Mouse (Mus musculus) regulatory T cell (primary cell): ENCODE data around the gene Cdh13.

Experiments
- in situ Hi-C: fragments of 300-600 bp; cut with MboI, MseI; formaldehyde crosslinking; loops from one replicate; pipeline ENCODE4 v1.15.1; 2025; ENCODE audit warnings: high pct_unique_total_duplicates

The Cdh13 gene

GRCm38 (mm10) chr8:118794886-118795285 is 511.4 kb downstream of the Cdh13 start:
- in situ Hi-C loops: no loop called here

GRCm38 (mm10) chr8:118796491-118796890 is 513.0 kb downstream of the Cdh13 start:
- in situ Hi-C loops: no loop called here

GRCm38 (mm10) chr8:118797127-118797526 is 513.6 kb downstream of the Cdh13 start:
- in situ Hi-C loops: no loop called here

- in situ Hi-C loops: no loop called here
These were observed 519.6 kb downstream of the Cdh13 start for GRCm38 (mm10) chr8:118803168-118803567.

- in situ Hi-C loops: no loop called here
These were observed 526.1 kb downstream of the Cdh13 start for GRCm38 (mm10) chr8:118809660-118810059.

- in situ Hi-C loops: no loop called here
These were observed 531.5 kb downstream of the Cdh13 start for GRCm38 (mm10) chr8:118815055-118815454.

- in situ Hi-C loops: no loop called here
These were observed 543.2 kb downstream of the Cdh13 start for GRCm38 (mm10) chr8:118826761-118827160.

GRCm38 (mm10) chr8:118827726-118828125 is 544.2 kb downstream of the Cdh13 start:
- in situ Hi-C loops: no loop called here

- in situ Hi-C loops: no loop called here
These were observed 546.8 kb downstream of the Cdh13 start for GRCm38 (mm10) chr8:118830291-118830690.

GRCm38 (mm10) chr8:118831026-118831425 is 547.5 kb downstream of the Cdh13 start:
- in situ Hi-C loops: no loop called here

GRCm38 (mm10) chr8:118838801-118839200 is 555.3 kb downstream of the Cdh13 start:
- in situ Hi-C loops: no loop called here

GRCm38 (mm10) chr8:118845690-118846089 is 562.2 kb downstream of the Cdh13 start:
- in situ Hi-C loops: no loop called here

- in situ Hi-C loops: no loop called here
These were observed 564.5 kb downstream of the Cdh13 start for GRCm38 (mm10) chr8:118848021-118848420.

GRCm38 (mm10) chr8:118849515-118849914 is 566.0 kb downstream of the Cdh13 start:
- in situ Hi-C loops: no loop called here

GRCm38 (mm10) chr8:118850381-118850780 is 566.8 kb downstream of the Cdh13 start:
- in situ Hi-C loops: no loop called here

GRCm38 (mm10) chr8:118851361-118851760 is 567.8 kb downstream of the Cdh13 start:
- in situ Hi-C loops: no loop called here

- in situ Hi-C loops: no loop called here
These were observed 569.3 kb downstream of the Cdh13 start for GRCm38 (mm10) chr8:118852861-118853260.

GRCm38 (mm10) chr8:118854656-118855055 is 571.1 kb downstream of the Cdh13 start:
- in situ Hi-C loops: no loop called here

GRCm38 (mm10) chr8:118866332-118866731 is 582.8 kb downstream of the Cdh13 start:
- in situ Hi-C loops: loop anchor here (10.0 kb wide), 1 partner anchor 158 kb away; no protein-coding TSS in a partner anchor

- in situ Hi-C loops: no loop called here
These were observed 587.2 kb downstream of the Cdh13 start for GRCm38 (mm10) chr8:118870711-118871110.

- in situ Hi-C loops: no loop called here
These were observed 596.6 kb downstream of the Cdh13 start for GRCm38 (mm10) chr8:118879939-118880825.

GRCm38 (mm10) chr8:118884296-118884695 is 600.8 kb downstream of the Cdh13 start:
- in situ Hi-C loops: no loop called here

GRCm38 (mm10) chr8:118884988-118885387 is 601.5 kb downstream of the Cdh13 start:
- in situ Hi-C loops: no loop called here
